Mouse (Mus musculus) liver, embryonic 11.5 days (tissue): ENCODE data around the gene Adgrf5. TPM values are rescaled to one million over a fixed set of nuclear protein-coding genes. Genes with fewer than 3 reads are reported as not detected.

ENCODE experiments used
- polyA plus RNA-seq: library from polyadenylated mRNA; unstranded; fragments of >200 nt; fragmentation: Nextera tagmentation; extraction: Ambion mirVana; gene quantifications from 2 replicates; pipeline ENCODE4 v1.2.1, GENCODE M21; 2014

Gene Adgrf5
- polyA plus RNA-seq, 1 experiment from 2014 or later, result 9.3 TPM

Other genes with a start within 250 kb of the Adgrf5 start
- gene Adgrf1, start 90.1 kb upstream of the Adgrf5 start, polyA plus RNA-seq, result 0.04 and 0.08 TPM in 2 replicates
- not detected in 2 replicates for gene Mep1a, start 142.4 kb downstream of the Adgrf5 start, polyA plus RNA-seq
- gene Ankrd66, start 183.2 kb downstream of the Adgrf5 start, polyA plus RNA-seq, result 0.14 TPM in 1 of 2 replicates, not detected in the other
- 3.1 and 3.7 TPM in 2 replicates for gene Pla2g7, start 207.6 kb downstream of the Adgrf5 start, polyA plus RNA-seq